Mouse (Mus musculus) hindbrain, embryonic 10.5 days (tissue): Measurements from ENCODE around the gene Mtmr10. TPM values are rescaled to one million over a fixed set of nuclear protein-coding genes. Genes with fewer than 3 reads are reported as not detected.

ENCODE experiments used
- DNase-seq: peaks from one replicate; pipeline ENCODE4 v3.0.0-alpha.2; 2017; ENCODE audit warnings: low spot score
- H3K27ac ChIP-seq: fragments of 300-500 bp; sonication (generic); 2 replicates; pipeline ENCODE4 v1.5.1; 2016; ENCODE audit warnings: mild to moderate bottlenecking, moderate library complexity
- H3K27me3 ChIP-seq: fragments of 300-500 bp; sonication (generic); 2 replicates; pipeline ENCODE4 v1.6.1; 2016; ENCODE audit warnings: mild to moderate bottlenecking; ENCODE audit not compliant: poor library complexity, insufficient read depth, severe bottlenecking
- H3K36me3 ChIP-seq: fragments of 300-500 bp; sonication (generic); 2 replicates; pipeline ENCODE4 v1.6.1; 2016; ENCODE audit warnings: mild to moderate bottlenecking, moderate library complexity
- H3K4me1 ChIP-seq: fragments of 300-500 bp; sonication (generic); replicated peaks from 2 replicates; pipeline ENCODE4 v1.6.1; 2016; ENCODE audit warnings: mild to moderate bottlenecking
- H3K4me3 ChIP-seq: fragments of 300-500 bp; sonication (generic); 2 replicates; pipeline ENCODE4 v1.5.1; 2016; ENCODE audit warnings: mild to moderate bottlenecking, moderate library complexity
- H3K9me3 ChIP-seq: fragments of 300-500 bp; sonication (generic); 2 replicates; pipeline ENCODE4 v1.6.1; 2016; ENCODE audit warnings: mild to moderate bottlenecking, moderate library complexity
- WGBS: fragments of 180-500 bp; shearing (Covaris S2); methylation state at CpG from one replicate; pipeline ENCODE4 v1.1.7; 2016; 5-methylcytosine and 5-hydroxymethylcytosine counted together
- polyA plus RNA-seq: library from polyadenylated mRNA; unstranded; fragments of >200 nt; fragmentation: Nextera tagmentation; extraction: Ambion mirVana; gene quantifications from 2 replicates; pipeline ENCODE4 v1.2.1, GENCODE M21; 2016

Gene Mtmr10
- polyA plus RNA-seq, 1 experiment from 2014 or later = 13.1 TPM

- Histone ChIP-seq H3K4me1 (no peaks in the 10 kb centered on the region), H3K27me3 (no peaks in the 10 kb centered on the region), H3K9me3 (no peaks in the 10 kb centered on the region), H3K36me3 (peaks cover 54% of the 10 kb centered on the region), H3K4me3 (no peak overlapping the region), H3K27ac (peak overlapping the region; percentile 29; the same call in 1 of the 2 replicates)
- 69% methylated on average over 2 of the region's 2 CpGs for WGBS
- no peak for DNase-seq
Observed at GRCm38 (mm10) chr7:64310756-64311155, 23.3 kb downstream of the Mtmr10 start.

GRCm38 (mm10) chr7:64312811-64313210 lies 25.4 kb downstream of the Mtmr10 start:
- no peaks in the 10 kb centered on the region for H3K9me3 ChIP-seq
- no peaks in the 10 kb centered on the region for H3K27me3 ChIP-seq
- no peak overlapping the region for H3K27ac ChIP-seq
- no peak overlapping the region for H3K4me3 ChIP-seq
- H3K36me3 ChIP-seq = peaks cover 66% of the 10 kb centered on the region
- DNase-seq = no peak
- H3K4me1 ChIP-seq = no peaks in the 10 kb centered on the region
- WGBS = 90% methylated on average over 7 of the region's 7 CpGs

- no peak for DNase-seq
- H3K36me3 ChIP-seq = peaks cover 74% of the 10 kb centered on the region
- no peaks in the 10 kb centered on the region for H3K9me3 ChIP-seq
- WGBS = 78% methylated on average over 5 of the region's 5 CpGs
- no peaks in the 10 kb centered on the region for H3K27me3 ChIP-seq
- H3K4me1 ChIP-seq = no peaks in the 10 kb centered on the region
- no peak overlapping the region for H3K4me3 ChIP-seq
- no peak overlapping the region for H3K27ac ChIP-seq
Observed at GRCm38 (mm10) chr7:64321125-64321524, 33.7 kb downstream of the Mtmr10 start.

DNA sequence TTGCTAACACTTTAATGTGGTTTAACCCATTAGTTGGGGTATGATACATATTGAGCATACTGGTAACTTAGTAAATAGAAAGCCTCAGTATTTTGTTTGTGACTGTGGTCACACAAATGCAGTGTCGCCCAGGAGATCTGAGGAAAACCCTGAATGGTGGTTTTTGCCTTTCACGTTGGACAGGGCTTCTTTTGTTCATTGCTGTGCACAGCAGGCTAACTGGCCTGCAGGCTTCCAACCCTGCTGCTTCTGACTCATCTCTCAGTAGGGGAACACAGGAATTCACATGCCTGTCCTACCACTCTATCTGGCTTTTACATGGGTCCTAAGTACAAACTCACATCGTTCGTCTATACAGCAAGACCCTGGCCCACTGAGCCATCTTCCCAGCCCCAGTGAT lies 34.2 kb downstream of the Mtmr10 start:
- Histone ChIP-seq H3K4me1 (no peaks in the 10 kb centered on the region), H3K27me3 (no peaks in the 10 kb centered on the region), H3K36me3 (peaks cover 69% of the 10 kb centered on the region), H3K9me3 (no peaks in the 10 kb centered on the region), H3K27ac (no peak overlapping the region), H3K4me3 (no peak overlapping the region)
- WGBS = 65% methylated on average over 4 of the region's 4 CpGs
- no peak for DNase-seq

- Histone ChIP-seq H3K27ac (no peak overlapping the region), H3K9me3 (no peaks in the 10 kb centered on the region), H3K36me3 (peaks cover 57% of the 10 kb centered on the region), H3K27me3 (no peaks in the 10 kb centered on the region), H3K4me3 (no peak overlapping the region), H3K4me1 (no peaks in the 10 kb centered on the region)
- DNase-seq = peak; percentile 72
- WGBS = 42% methylated on average over 1 of the region's 1 CpGs
Observed at GRCm38 (mm10) chr7:64326892-64327291, 39.4 kb downstream of the Mtmr10 start.

DNA sequence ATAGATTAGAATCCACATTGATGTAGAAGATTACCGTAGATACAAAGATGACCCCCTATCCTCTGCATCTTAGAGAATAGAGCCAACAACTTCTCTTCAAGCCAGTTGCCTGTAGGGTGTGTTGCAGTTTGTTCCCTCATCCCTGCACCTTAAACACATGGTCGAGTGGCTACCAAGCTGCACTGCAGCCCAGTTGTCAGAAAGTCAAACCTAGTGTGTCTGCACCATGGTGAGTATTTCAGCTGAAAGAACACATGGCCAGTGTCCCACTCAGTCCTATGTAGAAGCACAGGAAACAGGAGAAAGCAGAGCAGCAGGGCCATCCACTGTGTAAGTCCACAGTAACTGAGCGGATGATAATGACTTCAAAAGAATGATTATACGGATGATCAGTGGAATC lies 40.0 kb downstream of the Mtmr10 start:
- Histone ChIP-seq H3K4me3 (no peak overlapping the region), H3K27me3 (no peaks in the 10 kb centered on the region), H3K9me3 (no peaks in the 10 kb centered on the region), H3K36me3 (peaks cover 56% of the 10 kb centered on the region), H3K27ac (no peak overlapping the region), H3K4me1 (no peaks in the 10 kb centered on the region)
- 91% methylated on average over 4 of the region's 4 CpGs for WGBS
- no peak for DNase-seq

DNA sequence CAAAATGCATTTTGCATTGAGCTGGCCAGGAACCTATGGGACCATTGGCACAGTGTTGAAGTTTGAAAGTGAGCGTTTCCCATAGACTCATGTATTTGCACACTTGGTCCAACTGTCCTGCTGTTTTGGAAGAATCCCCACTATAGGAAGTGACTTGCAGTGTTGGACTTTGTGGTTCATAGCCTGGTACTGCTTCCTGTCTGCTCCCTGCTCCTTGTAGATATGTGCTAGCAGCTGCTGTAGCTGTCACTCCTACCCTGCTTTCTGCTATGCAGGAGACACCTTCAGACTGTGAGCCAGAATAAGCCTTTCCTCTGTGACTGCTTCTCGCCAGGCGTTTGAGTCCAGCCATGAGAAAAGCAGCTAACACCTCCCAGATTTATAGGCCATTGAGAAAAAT lies 43.9 kb downstream of the Mtmr10 start:
- H3K9me3 ChIP-seq = no peaks in the 10 kb centered on the region
- H3K36me3 ChIP-seq = peaks cover 78% of the 10 kb centered on the region
- H3K4me3 ChIP-seq = no peak overlapping the region
- H3K27me3 ChIP-seq = no peaks in the 10 kb centered on the region
- H3K4me1 ChIP-seq = no peaks in the 10 kb centered on the region
- no peak for DNase-seq
- WGBS = 93% methylated on average over 3 of the region's 3 CpGs
- H3K27ac ChIP-seq = no peak overlapping the region

- no peak for DNase-seq
- peaks cover 86% of the 10 kb centered on the region for H3K36me3 ChIP-seq
- 98% methylated on average over 1 of the region's 1 CpGs for WGBS
- no peaks in the 10 kb centered on the region for H3K9me3 ChIP-seq
- no peaks in the 10 kb centered on the region for H3K4me1 ChIP-seq
- no peaks in the 10 kb centered on the region for H3K27me3 ChIP-seq
- H3K27ac ChIP-seq = no peak overlapping the region
- H3K4me3 ChIP-seq = no peak overlapping the region
Observed at GRCm38 (mm10) chr7:64332686-64333085, 45.2 kb downstream of the Mtmr10 start.

DNA sequence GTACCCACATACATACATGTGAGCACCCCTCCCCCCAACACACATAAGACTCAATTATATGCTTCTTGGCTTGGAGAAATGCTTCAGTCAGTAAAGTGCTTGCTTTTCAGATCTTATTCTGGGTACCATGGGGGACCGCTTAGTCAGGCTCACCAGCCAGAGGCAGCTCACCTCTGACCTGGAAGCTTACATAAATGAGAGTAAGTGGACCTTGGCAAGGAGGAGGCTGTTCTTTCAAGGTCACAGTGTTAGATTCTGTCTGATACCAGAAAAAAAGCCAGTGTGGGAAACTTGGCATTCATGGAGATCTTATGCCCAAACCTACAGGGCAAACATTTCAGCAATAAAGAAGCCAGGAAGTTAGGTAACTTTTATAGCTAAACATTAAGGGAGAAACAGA lies 60.4 kb downstream of the Mtmr10 start:
- Histone ChIP-seq H3K4me3 (no peak overlapping the region), H3K4me1 (no peaks in the 10 kb centered on the region), H3K27me3 (no peaks in the 10 kb centered on the region), H3K27ac (no peak overlapping the region), H3K9me3 (no peaks in the 10 kb centered on the region), H3K36me3 (peaks cover 54% of the 10 kb centered on the region)
- no peak for DNase-seq
- WGBS = 98% methylated on average over 1 of the region's 1 CpGs

DNA sequence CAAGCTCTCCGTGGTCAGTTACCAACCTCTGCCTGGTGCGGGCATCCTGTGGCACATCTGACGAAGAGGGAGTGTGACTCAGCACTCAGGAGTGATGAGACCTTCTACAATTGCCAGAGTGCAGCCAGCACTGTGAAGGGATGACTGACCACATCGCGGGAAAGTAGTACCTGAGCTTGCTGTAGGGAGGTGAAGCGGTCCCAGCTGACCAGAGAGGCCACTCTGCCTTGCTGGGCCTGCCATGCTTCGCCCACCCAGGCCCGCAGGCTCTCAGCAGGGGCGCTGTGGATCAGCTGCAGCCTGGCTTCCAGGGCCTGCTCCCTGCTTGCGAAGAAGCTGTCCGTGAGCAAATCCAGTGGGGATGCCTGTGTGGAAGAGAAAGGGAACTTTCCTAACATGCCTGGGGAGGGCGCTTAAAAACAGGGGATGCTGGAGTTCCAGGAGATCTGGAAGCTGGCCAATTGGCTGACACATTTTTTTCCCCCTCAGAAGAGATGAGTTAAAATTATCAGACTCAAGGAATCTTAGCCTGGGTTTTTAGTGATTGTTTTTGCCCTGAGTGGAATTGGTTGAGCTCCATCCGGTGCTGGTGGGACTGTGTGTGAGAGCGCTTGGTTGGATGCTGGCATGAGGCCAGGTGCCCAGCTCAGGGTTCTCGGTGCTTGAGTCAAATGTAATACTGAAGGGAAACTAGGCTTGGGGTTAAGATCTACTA lies 61.9 kb downstream of the Mtmr10 start:
- H3K9me3 ChIP-seq = no peaks in the 10 kb centered on the region
- 89% methylated on average over 15 of the region's 15 CpGs for WGBS
- peaks cover 68% of the 10 kb centered on the region for H3K36me3 ChIP-seq
- H3K4me3 ChIP-seq = no peak overlapping the region
- peaks cover 5% of the 10 kb centered on the region; the same call in 1 of the 2 replicates for H3K4me1 ChIP-seq
- DNase-seq = no peak
- no peaks in the 10 kb centered on the region for H3K27me3 ChIP-seq
- no peak overlapping the region for H3K27ac ChIP-seq

DNA sequence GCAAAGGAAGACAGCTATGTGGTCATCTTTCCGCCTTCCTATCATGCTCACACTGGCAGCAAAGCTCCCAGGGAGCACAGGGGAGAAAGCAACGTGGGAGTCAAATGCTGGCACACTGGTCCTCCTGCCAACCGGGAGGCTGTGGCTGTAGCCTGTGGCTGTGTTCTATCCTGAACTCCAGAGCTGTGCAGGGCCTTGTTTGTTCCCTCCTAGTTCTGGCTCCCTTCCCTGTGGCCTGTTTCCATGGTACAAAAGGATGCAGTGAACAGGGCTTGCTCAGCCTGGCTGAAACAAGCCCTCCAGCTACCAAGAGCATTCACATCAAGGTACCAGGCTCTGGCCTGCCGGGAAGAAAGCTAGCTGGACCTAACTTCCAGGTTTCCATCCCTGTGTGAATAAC lies 63.6 kb downstream of the Mtmr10 start:
- Histone ChIP-seq H3K27me3 (no peaks in the 10 kb centered on the region), H3K4me3 (no peak overlapping the region), H3K27ac (no peak overlapping the region), H3K9me3 (no peaks in the 10 kb centered on the region), H3K36me3 (peaks cover 69% of the 10 kb centered on the region), H3K4me1 (peaks cover 11% of the 10 kb centered on the region; the same call in 1 of the 2 replicates)
- DNase-seq = no peak
- 82% methylated on average over 4 of the region's 4 CpGs for WGBS

DNA sequence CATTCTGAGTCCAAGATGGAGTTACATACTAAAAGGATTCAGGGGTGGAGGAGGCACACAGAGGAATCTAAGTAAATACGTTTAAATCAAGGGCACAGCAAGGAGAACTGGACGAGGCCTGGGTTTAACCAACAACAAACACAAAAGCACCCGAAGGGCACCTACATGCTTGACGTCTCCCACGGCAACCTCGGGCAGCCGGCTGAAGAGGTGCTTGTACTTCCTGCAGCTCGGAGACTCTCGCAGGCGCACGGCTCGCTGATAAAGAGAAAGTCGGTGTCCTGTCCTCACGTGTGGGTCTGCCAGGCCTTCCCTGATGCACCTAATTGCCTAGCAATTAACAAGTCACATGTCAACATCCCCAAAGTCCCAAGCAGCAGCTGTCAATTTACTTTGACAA lies 66.8 kb downstream of the Mtmr10 start:
- no peak for DNase-seq
- H3K4me3 ChIP-seq = no peak overlapping the region
- H3K36me3 ChIP-seq = peaks cover 72% of the 10 kb centered on the region
- H3K4me1 ChIP-seq = peaks cover 11% of the 10 kb centered on the region; the same call in 1 of the 2 replicates
- H3K27me3 ChIP-seq = no peaks in the 10 kb centered on the region
- H3K27ac ChIP-seq = no peak overlapping the region; the same call in 1 of the 2 replicates
- H3K9me3 ChIP-seq = no peaks in the 10 kb centered on the region
- 48% methylated on average over 14 of the region's 14 CpGs for WGBS

DNA sequence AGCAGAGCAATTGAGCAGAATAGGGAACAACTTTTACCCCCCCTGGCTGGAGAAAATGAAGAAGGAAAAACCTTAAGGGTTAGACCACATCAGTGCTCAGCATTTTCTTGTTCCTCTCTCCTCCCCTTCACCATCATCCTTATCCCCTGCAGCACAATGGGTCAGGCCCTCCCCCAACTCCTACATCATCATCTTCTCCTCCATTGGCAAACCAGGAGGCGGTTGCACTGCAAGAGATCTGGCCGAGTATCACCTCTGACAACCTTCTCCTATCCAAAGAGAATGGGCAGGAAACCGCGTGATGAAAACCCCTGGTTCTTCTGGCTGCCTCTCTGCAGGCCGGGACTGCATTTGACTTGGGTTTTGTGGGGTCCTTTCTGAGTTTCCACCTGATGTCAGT lies 69.2 kb downstream of the Mtmr10 start:
- peaks cover 16% of the 10 kb centered on the region; the same call in 1 of the 2 replicates for H3K4me1 ChIP-seq
- WGBS = 86% methylated on average over 5 of the region's 5 CpGs

More for the DNA sequence above, 69.2 kb downstream of the Mtmr10 start:
- no peaks in the 10 kb centered on the region for H3K27me3 ChIP-seq
- no peaks in the 10 kb centered on the region for H3K9me3 ChIP-seq
- peaks cover 82% of the 10 kb centered on the region for H3K36me3 ChIP-seq
- no peak overlapping the region for H3K4me3 ChIP-seq
- no peak for DNase-seq
- H3K27ac ChIP-seq = no peak overlapping the region
